Mouse (Mus musculus) kidney, postnatal 10 days (tissue): Measurements from ENCODE around the gene Drc3.
"Not testable (repeated sequence)": the region's sequence is repeated elsewhere in the genome, so short reads cannot be mapped to it uniquely, and the experiment has no call there.

Experiments used
- DNase-seq: peaks from one replicate; pipeline ENCODE4 v3.0.0; 2021; ENCODE audit warnings: mixed read lengths

Gene Drc3

DNA sequence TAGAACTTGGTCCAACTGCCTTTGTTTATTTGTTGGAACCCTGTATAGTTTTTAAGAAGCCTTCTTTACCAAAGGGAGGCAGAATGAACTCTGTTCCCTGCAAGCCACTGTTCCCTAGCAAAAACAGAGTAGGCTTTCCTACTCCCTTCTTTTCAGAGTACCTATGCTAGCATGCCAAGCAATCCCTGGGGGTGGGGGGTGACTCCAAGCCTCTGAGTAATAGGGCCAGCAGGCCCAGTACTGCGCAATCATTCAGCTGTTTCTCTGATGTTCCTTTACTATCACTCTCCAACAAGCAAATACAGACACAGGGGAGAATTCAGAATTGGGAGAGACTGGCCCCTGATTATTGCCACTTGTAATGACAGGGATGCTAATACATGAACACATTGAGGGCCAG lies 53.5 kb downstream of the Drc3 start:
- DNase-seq, result no peak

DNA sequence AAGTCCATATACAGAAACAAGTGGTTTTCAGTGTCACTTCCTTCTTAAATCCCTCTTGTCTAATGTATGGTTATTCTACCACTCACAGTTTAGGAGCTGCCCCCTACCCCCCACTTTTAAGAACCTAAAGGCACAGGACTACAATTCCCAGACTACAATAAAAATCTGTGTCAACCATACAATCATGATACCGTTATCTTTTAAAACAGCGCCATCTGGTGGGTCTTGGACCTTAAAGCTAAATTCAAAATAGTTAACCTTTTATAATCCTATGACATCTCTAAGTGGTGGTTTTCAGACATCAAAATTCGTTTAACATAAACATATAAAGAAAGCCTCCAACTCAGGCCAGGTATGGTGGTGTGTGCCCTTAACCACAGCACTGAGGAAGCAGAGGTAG lies 59.0 kb downstream of the Drc3 start:
- peak; percentile 84 for DNase-seq

DNA sequence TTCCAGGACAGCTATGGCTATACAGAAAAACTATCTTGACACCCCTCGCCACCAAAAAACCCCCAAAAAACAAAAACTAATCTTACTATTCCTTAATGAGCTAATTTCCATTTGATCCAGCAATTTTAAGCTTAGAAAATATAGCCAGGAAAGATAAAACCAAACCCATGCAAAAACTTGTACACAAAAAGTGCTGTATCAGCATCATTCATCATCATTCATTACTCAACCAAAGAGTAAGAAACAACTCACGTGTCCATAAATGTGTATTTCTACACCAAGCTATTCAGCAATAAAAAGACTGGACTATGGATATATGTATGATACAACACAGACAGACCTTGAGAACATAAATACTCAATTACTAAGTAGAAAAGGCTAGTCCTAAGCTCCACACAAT lies 59.8 kb downstream of the Drc3 start:
- DNase-seq, result no peak

DNA sequence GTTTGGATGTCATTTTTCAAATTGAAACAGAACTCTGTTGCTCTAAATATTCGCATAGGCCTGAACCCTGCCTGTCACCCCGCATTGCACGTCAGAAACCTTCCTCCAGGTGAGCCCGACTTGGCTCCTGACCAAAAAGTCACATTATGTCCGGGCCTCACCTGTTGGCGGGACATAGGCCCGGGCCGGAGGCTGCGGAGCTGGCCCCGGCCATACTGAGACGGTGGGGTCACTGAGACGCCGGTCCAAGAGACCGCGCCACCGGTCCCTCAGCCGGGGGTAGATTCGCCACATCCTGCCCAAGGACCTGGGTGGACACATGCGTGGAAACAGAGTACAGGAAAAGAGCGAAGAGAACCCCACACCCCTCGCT lies 63.4 kb downstream of the Drc3 start:
- no peak for DNase-seq

DNA sequence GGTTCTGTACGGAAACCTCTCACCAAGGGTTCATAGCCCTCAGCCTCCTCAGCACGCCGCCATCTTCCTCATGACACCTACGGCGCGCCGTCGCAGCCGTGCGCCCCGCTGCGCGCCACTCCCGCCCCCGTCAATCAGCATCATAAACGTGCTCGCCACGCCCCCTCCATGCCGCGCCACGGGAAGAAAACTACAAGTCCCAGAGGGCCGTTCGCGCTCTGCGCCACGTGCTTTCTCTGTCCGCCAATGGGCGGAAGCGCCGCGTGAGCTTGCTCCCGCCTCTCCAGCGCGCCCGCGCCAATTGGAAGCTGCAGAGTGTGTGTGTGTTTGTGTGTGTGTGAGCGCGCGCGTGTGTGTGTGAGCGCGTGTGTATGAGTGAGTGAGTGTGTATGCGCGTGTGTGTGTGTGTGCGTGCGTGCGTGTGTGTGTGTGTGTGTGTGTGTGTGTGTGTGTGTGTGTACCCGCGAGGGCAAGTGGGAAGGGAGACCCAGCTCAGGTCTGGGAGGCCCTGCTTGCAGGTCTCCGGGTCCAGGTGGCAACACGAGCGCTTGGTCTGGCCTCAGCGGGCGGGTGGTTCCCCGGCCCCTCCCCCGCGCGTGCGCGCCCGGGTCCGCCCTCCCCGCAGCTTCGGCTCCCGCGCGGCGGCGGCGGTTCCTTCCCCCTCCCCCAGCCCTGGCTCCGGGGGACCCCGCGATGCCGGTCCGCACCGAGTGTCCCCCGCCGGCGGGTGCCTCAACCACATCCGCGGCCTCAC lies 64.0 kb downstream of the Drc3 start, which contains the start of gene Gid4:
Gene Gid4, plus strand, starts transcription at position 183 of the 754 bp plus-strand sequence.
- peak; percentile 99 for DNase-seq

DNA sequence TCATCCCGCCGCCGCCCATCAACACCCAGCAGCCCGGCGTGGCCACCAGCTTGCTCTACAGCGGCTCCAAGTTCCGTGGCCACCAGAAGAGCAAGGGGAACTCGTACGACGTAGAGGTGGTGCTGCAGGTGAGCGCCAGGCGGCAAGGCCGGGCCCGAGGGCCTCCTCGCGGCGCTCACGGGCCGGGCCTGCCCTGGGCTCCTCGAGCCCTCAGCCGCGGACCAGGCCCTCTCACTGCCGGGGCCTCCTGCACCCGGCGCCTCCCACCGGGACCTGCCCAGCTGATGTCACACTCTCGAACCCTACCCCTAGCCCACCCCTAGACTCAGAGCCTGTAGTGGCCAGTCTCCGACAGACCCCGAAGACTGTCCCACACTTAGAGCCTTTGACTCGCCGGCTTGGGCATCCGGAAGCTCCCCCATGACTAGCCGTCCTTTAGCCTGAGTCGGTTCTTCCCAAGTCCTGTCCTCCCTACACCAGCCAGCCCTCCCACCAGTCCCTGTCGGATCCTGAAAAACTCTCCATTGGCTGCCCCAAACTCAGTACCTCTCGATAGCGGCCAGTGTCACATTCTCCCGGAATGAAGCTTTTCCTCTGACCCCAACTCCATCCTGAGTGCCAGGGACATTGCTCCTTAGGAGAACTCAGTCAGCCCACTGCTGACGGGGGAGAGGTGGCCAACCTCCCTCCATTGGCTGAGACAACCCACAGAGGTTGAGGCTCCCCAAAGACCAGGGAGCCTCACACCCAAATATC lies 64.8 kb downstream of the Drc3 start, which contains the start of gene Atpaf2:
Gene Atpaf2, minus strand, starts transcription at position 741 of the 756 bp plus-strand sequence.
- DNase-seq, result no peak

DNA sequence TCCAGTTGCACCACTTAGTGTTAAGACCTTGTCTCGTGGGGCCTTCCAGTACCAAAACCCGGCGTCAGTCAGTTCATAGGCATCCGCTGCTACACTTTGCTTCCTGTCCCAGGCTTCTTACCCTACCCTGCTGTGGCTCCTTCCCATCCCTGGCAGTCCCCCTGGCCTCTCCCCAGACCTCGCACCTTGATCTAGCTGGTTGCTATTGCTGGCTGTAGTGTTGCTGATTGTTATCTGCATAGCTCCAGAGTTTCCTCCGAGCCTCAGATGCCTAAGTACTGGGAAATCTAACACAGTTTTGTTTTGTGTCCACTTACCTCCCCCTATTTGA lies 65.3 kb downstream of the Drc3 start:
- peak; percentile 26 for DNase-seq

DNA sequence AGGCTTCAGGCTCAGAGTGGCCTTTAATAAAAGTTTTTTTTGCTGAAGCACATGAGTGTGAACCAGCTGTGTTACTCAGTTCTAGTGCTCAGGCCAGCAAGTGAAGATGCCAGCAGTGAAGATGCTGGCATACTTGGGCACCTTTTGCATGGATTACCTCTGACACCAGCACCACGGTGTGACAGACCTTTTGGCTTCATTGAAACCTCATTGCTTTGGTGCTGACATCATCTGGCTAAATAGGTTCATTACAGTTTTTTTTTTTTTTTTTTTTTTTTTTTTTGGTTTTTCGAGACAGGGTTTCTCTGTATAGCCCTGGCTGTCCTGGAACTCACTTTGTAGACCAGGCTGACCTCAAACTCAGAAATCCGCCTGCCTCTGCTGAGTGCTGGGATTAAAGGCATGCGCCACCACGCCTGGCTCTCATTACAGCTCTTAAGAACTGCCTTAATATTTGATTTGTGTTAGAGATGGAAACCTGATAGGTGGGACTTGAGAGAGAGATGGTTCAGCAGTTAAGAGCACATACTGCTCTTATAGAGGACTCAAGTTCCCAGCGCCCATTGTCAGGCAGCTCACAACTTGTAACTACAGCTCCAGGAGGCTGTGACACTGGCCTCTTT lies 69.0 kb downstream of the Drc3 start:
- DNase-seq, result no peak

DNA sequence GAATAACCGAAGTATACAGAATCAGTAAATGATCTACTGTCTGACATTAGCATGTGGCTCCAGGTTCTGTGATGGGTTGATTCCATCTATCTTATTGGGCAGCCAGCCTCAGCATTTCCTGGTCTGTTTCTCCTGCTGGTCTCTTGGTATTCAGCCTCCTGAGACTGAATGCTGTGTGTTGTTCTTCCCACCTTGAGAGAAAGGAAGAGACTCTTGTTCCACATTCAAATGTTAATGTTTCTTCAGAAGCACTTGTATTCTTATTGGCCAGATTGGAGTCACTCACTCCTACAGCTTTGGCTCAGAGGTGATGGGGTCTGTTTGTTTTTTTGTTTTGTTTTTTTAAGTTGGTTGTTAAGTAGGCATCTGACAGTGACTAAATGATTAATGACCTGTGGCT lies 69.9 kb downstream of the Drc3 start:
- DNase-seq, result no peak

DNA sequence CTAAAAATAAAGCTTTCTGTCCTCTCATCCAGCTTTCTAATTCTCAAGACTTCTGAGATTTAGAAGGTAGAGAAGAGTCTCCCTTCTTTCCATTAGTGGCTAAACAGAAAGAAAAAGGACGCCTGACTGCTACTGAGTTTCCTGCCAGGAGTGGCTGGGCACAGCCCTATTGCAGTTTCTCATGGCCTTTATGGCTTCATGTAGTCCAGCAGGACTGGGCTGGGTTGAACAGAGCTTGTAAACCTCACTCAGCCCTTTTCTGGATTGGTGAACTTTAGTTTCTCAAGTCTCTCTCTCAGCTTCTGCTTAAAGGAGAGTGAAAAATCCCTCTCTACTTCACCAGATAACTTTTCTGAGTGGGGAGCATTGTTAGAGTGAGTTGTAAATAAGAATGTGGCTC lies 73.3 kb downstream of the Drc3 start:
- no peak for DNase-seq

DNA sequence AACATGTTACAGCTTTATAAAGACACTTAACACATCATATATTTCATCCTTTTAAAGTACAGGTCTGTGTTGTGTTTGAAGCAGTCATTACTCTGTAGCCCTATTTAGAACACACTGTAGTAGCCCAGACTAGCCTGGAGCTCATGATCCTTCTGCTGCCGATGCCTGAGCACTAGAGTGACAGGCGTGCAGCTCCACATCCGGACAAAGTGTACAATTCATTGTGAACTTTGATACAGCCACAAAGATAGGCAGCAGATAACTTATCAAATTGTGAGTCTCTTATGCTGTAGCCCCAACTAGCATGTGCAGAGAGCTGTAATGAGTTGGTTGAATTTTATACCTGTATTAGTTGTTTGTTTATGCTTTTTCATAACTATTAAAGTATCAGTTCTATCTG lies 74.5 kb downstream of the Drc3 start:
- DNase-seq, result no peak

DNA sequence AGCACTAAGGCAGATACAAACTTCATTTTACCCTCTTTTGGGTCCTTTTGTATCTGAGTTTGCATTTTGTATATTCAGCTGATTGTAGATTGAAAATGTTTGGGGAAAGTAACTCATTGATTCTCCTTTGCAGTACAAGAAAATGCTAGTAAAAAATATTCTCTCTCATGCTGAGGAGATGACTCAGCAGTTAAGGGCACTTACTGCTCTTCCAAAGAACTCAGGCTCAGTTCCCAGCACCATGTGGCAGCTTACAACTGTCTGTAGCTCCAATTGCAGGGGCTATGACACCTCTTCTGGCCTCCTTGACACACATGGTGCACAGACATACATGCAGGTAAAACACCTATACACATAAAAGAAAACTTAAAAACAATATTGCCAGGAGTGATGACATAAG lies 80.4 kb downstream of the Drc3 start:
- no peak for DNase-seq

DNA sequence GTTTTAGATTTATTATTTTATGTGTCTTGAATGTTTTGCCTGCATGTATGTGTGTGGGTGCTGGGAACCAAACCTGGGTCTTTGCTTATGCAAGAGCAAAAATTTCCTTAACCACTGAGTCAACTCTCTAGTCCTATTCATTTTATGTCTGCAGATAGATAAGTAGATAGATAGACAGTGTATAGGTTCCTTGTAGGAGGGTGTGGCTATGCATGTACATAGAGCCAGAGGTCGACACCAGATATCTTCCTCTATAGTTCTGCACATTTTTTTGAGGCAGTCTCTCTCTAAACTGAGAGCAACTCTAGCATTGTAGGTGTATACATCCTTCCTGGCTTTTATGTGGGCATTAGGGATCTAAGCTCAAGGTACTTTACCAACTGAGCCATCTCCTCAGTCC lies 82.0 kb downstream of the Drc3 start:
- no peak for DNase-seq

DNA sequence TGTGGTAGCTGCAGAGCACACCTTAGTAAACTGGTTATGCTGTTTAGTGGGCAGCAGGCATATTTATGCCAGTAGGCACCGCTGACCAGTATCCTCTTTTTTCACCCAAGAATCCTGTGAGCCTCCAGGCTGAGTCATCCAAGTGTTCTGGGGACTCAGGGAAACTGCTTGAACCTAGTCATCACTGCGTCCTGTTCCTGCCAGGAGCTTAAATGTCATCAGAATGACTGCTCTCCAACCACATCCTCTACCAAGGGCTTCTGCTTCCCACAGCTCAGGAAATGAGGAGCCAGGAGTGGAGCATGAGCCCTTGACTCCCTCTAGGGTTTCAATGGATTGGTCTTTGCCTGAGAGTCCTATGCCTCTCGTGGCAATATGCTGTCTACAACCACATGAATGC lies 83.5 kb downstream of the Drc3 start:
- DNase-seq, result no peak

DNA sequence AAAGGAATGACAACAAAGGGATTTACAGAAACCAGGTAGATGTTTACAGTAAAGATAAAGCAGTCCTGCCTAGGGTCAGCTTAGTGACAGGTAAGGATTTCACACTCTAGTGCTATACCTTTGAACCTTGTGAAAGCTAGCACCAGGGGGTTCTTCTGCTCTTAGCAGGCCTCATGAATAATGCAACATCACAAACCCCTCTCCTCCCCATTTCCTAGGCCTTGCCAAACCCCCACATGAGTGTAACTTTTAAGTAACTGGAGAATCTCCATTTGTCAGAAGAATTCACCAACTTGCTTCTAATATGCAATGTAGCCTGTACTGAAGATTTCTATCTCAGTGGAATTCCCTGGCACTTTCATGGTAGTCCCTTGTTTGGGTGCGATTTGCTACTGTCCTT lies 86.5 kb downstream of the Drc3 start:
- not testable (repeated sequence) for DNase-seq

DNA sequence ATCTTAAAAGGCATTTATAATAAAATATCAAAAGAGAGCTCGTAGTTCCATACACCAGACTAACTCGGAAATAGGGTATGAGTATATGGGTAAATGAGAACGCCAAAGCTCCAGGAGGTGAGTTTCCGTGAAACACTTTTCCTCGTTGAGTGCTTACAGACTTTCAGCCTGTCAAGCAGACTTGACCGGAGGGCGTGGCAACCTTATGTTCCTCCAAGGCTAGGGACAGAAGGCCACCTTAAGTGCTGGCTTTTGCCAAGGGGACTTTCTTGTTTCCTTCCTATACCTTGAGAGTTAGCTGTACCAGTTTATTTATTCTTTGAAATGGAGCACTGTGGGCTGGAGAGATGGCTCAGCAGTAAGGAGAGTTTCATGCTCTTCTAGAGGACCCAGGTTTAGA lies 87.0 kb downstream of the Drc3 start:
- no peak for DNase-seq

DNA sequence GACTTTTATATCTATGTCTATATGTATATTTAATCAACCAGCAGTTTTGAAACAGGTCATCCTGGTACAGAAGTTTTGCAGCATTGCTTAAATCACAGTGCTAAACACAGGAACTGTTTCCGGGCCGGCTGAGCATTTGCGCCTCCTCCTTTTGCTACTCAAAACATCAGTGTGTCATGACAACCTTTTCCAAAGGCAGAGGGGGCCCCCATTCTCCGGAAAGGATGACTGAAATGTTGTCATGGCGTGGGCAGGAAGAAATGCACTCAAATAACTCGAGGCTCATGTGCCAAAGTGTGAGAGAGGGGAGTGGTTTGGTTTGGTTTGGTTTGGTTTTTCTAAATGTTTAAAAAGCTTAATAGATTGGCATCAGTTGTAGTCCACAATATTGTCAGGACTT lies 89.8 kb downstream of the Drc3 start:
- DNase-seq, result no peak
